Mouse (Mus musculus): Measurements from ENCODE around the gene Klk1b9. TPM values are rescaled to one million over a fixed set of nuclear protein-coding genes. Genes with fewer than 3 reads are reported as not detected.
"Not testable (repeated sequence)": the region's sequence is repeated elsewhere in the genome, so short reads cannot be mapped to it uniquely, and the experiment has no call there.

Klk1b9 gene
- polyA plus RNA-seq (2016; fragmentation: Nextera tagmentation; extraction: Ambion mirVana) = not detected in 2 replicates

- ATAC-seq (ENCODE audit: insufficient number of reproducible peaks, low FRiP score) = not testable (repeated sequence)
- 95% methylated on average over 1 of the region's 1 CpGs for WGBS
Measured at GRCm38 (mm10) chr7:43975761-43976160, at the start of gene Klk1b9. Gene Klk1b9 (plus strand): TSS chr7:43976061.

DNA sequence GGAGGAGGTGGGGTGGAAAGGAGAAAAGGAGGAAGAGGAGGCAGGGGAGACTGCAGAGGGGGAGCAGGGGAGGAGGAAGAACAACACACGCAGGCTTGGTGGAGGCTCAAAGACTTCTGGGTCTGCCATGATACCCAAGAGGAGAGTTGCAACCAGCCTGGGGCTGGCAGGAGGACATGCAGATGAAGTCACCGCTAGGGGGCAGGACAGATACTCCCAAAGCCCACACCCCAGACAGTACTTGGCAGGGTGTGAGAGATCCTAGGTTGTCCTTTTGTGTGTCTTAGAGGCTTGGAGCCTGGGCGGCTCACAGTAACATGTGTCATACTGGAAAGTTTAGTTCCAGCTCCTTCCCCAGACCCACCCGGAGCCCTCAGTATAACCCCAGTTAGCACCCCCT lies 47.3 kb upstream of the Klk1b9 start:
- Histone ChIP-seq H3K36me3 (no peaks in the 10 kb centered on the region), H3K9me3 (replicated peaks) (no peaks in the 10 kb centered on the region), H3K4me3 (no peak overlapping the region), H3K27ac (ENCODE audit: poor library complexity, severe bottlenecking) (no peak overlapping the region), H3K9ac (no peak overlapping the region), H3K4me1 (replicated peaks) (no peaks in the 10 kb centered on the region), H3K27me3 (replicated peaks) (no peaks in the 10 kb centered on the region), H3K4me2 (no peak overlapping the region)
- ATAC-seq (ENCODE audit: insufficient number of reproducible peaks, low FRiP score) = no peak
- WGBS = 40% methylated on average over 4 of the region's 4 CpGs

More at GRCm38 (mm10) chr7:43975761-43976160, at the start of gene Klk1b9:
- H3K27ac ChIP-seq (ENCODE audit: poor library complexity, severe bottlenecking); H3K4me1 ChIP-seq (replicated peaks); H3K4me2 ChIP-seq; H3K27me3 ChIP-seq (replicated peaks); H3K9ac ChIP-seq; H3K36me3 ChIP-seq; H3K9me3 ChIP-seq (replicated peaks); H3K4me3 ChIP-seq: not testable (repeated sequence)

- no peak for ATAC-seq (ENCODE audit: insufficient number of reproducible peaks, low FRiP score)
- no peak overlapping the region for H3K27ac ChIP-seq (ENCODE audit: poor library complexity, severe bottlenecking)
- no peaks in the 10 kb centered on the region for H3K27me3 ChIP-seq (replicated peaks)
- H3K9me3 ChIP-seq (replicated peaks) = no peaks in the 10 kb centered on the region
- H3K4me2 ChIP-seq = no peak overlapping the region
- H3K36me3 ChIP-seq = no peaks in the 10 kb centered on the region
- 55% methylated on average over 4 of the region's 4 CpGs for whole genome bisulfite sequencing
- H3K9ac ChIP-seq = no peak overlapping the region
- no peaks in the 10 kb centered on the region for H3K4me1 ChIP-seq (replicated peaks)
- H3K4me3 ChIP-seq = no peak overlapping the region
Measured at GRCm38 (mm10) chr7:43932337-43932736, 43.5 kb upstream of the Klk1b9 start.

- Histone ChIP-seq H3K9me3 (replicated peaks) (no peaks in the 10 kb centered on the region), H3K36me3 (no peaks in the 10 kb centered on the region), H3K27ac (ENCODE audit: poor library complexity, severe bottlenecking) (no peak within 1 kb of the TSS), H3K4me2 (no peak within 1 kb of the TSS), H3K27me3 (replicated peaks) (no peaks in the 10 kb centered on the region), H3K4me1 (replicated peaks) (no peaks in the 10 kb centered on the region), H3K9ac (no peak within 1 kb of the TSS), H3K4me3 (no peak within 1 kb of the TSS)
- no peak for ATAC-seq (ENCODE audit: insufficient number of reproducible peaks, low FRiP score)
- 73% methylated on average over 3 of the region's 3 CpGs for WGBS
Measured at GRCm38 (mm10) chr7:43933440-43933839, 42.4 kb upstream of the Klk1b9 start, which contains the start of gene Klk15. Gene Klk15 (plus strand): TSS chr7:43933740.

GRCm38 (mm10) chr7:43934747-43935146 lies 41.1 kb upstream of the Klk1b9 start:
- H3K27me3 ChIP-seq (replicated peaks) = no peaks in the 10 kb centered on the region
- H3K4me3 ChIP-seq = no peak overlapping the region
- H3K4me2 ChIP-seq = no peak overlapping the region
- H3K9ac ChIP-seq = no peak overlapping the region
- H3K9me3 ChIP-seq (replicated peaks) = no peaks in the 10 kb centered on the region; the same call in 1 of the 2 replicates
- H3K36me3 ChIP-seq = no peaks in the 10 kb centered on the region
- H3K4me1 ChIP-seq (replicated peaks) = no peaks in the 10 kb centered on the region
- WGBS = 60% methylated on average over 3 of the region's 3 CpGs
- ATAC-seq (ENCODE audit: insufficient number of reproducible peaks, low FRiP score) = no peak
- H3K27ac ChIP-seq (ENCODE audit: poor library complexity, severe bottlenecking) = no peak overlapping the region

DNA sequence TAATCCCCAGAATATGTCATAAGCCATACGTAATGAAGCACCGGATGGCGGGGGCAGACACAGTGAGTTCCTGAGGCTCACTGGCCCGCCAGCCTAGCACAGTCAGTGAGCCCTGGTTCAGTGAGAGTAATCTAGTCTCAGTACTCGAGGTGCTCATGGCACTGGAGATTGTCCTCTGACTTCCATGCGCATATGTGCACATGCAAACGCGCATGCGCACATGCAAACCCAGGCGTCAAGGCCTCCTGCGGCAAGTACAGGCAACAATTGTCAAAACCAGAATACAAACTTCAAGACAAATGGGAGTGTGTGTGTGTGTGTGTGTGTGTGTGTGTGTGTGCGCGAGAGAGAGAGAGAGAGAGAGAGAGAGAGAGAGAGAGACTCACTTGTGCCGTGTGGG lies 39.3 kb upstream of the Klk1b9 start:
- no peak overlapping the region for H3K9ac ChIP-seq
- H3K36me3 ChIP-seq = no peaks in the 10 kb centered on the region
- no peak overlapping the region for H3K27ac ChIP-seq (ENCODE audit: poor library complexity, severe bottlenecking)
- H3K9me3 ChIP-seq (replicated peaks) = no peaks in the 10 kb centered on the region; the same call in 1 of the 2 replicates
- 78% methylated on average over 14 of the region's 14 CpGs for WGBS
- ATAC-seq (ENCODE audit: insufficient number of reproducible peaks, low FRiP score) = no peak
- no peaks in the 10 kb centered on the region for H3K4me1 ChIP-seq (replicated peaks)
- no peak overlapping the region for H3K4me2 ChIP-seq
- H3K4me3 ChIP-seq = no peak overlapping the region
- no peaks in the 10 kb centered on the region for H3K27me3 ChIP-seq (replicated peaks)

DNA sequence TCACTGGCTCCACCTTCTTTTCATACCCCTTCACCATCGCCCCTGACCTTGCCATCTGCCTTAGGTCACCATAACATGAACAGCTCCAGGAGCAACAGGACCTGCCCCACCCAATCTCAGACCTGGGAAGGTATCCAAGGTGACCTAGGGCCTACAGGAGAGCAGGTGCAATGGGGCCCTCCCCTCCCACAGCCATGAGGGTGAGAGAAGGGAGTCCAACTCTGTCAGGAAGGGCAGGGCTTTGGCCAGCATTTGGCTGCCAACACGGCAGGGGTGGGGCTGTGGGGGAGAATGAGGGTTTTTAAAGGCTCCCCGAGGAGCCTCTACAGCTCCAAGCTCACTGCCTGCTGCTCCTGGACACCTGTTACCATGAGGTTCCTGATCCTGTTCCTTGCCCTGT lies 33.6 kb upstream of the Klk1b9 start:
- not testable (repeated sequence) for H3K27ac ChIP-seq (ENCODE audit: poor library complexity, severe bottlenecking); H3K4me2 ChIP-seq; H3K36me3 ChIP-seq; H3K4me3 ChIP-seq; H3K9me3 ChIP-seq (replicated peaks); H3K9ac ChIP-seq; H3K4me1 ChIP-seq (replicated peaks); ATAC-seq (ENCODE audit: insufficient number of reproducible peaks, low FRiP score); H3K27me3 ChIP-seq (replicated peaks)
- 55% methylated on average over 3 of the region's 3 CpGs for WGBS

DNA sequence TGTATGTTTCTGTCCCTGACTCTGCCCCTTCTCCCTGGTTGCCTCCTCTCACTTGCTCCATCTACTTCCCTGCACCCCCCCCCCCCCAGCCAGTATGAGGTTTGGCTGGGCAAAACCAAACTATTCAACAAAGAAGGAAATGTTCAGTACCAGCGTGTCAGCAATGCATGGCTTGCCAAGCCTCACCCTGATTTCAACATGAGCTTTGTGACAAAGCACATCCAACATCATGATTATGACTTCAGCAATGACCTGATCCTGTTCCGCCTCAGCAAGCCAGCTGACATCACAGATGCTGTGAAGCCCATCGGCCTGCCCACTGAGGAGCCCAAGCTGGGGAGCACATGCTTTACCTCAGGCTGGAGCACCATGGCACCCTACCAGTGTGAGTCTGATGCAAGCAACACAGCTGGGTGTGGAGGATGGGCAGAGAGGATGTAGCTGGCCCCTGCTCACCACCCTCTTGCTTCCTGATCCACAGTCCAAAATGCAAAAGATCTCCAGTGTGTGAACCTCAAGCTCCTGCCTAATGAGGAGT lies 31.1 kb upstream of the Klk1b9 start:
- H3K27me3 ChIP-seq (replicated peaks) = no peaks in the 10 kb centered on the region
- no peaks in the 10 kb centered on the region for H3K36me3 ChIP-seq
- no peaks in the 10 kb centered on the region for H3K9me3 ChIP-seq (replicated peaks)
- 73% methylated on average over 3 of the region's 3 CpGs for WGBS
- no peak overlapping the region for H3K9ac ChIP-seq
- H3K4me3 ChIP-seq = no peak overlapping the region
- ATAC-seq (ENCODE audit: insufficient number of reproducible peaks, low FRiP score) = no peak
- H3K27ac ChIP-seq (ENCODE audit: poor library complexity, severe bottlenecking) = no peak overlapping the region
- no peaks in the 10 kb centered on the region for H3K4me1 ChIP-seq (replicated peaks)
- no peak overlapping the region for H3K4me2 ChIP-seq

- no peaks in the 10 kb centered on the region for H3K9me3 ChIP-seq (replicated peaks)
- H3K9ac ChIP-seq = no peak within 1 kb of the TSS
- H3K27me3 ChIP-seq (replicated peaks) = no peaks in the 10 kb centered on the region
- no peak within 1 kb of the TSS for H3K4me2 ChIP-seq
- H3K4me3 ChIP-seq = no peak within 1 kb of the TSS
- H3K27ac ChIP-seq (ENCODE audit: poor library complexity, severe bottlenecking) = no peak within 1 kb of the TSS
- 64% methylated on average over 2 of the region's 2 CpGs for WGBS
- no peaks in the 10 kb centered on the region for H3K4me1 ChIP-seq (replicated peaks)
- H3K36me3 ChIP-seq = no peaks in the 10 kb centered on the region
- no peak for ATAC-seq (ENCODE audit: insufficient number of reproducible peaks, low FRiP score)
Measured at GRCm38 (mm10) chr7:43950364-43950763, 25.5 kb upstream of the Klk1b9 start, which contains the start of gene Klk1b8. Gene Klk1b8 (plus strand): TSS chr7:43950664.

DNA sequence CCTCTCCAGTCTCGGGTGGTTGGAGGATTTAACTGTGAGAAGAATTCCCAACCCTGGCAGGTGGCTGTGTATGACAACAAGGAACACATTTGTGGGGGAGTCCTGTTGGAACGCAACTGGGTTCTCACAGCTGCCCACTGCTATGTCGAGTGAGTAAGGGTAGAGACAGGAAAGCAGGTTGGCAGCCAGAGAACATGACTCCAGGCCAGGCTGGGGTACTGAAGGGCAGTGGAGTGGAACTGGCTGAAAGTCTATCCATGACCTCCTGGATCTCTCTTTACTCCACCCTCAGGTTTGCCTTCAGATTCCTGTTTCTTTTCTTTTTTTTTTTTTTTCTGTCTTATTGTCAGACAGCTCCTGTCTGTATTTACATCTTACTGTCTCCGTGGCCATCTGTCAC lies 23.2 kb upstream of the Klk1b9 start:
- Histone ChIP-seq H3K27ac (ENCODE audit: poor library complexity, severe bottlenecking) (no peak overlapping the region), H3K4me2 (no peak overlapping the region), H3K27me3 (replicated peaks) (no peaks in the 10 kb centered on the region), H3K9me3 (replicated peaks) (no peaks in the 10 kb centered on the region), H3K4me3 (no peak overlapping the region), H3K36me3 (no peaks in the 10 kb centered on the region), H3K9ac (no peak overlapping the region), H3K4me1 (replicated peaks) (no peaks in the 10 kb centered on the region)
- no peak for ATAC-seq (ENCODE audit: insufficient number of reproducible peaks, low FRiP score)
- WGBS = 54% methylated on average over 4 of the region's 4 CpGs

GRCm38 (mm10) chr7:43966451-43966850 lies 9.4 kb upstream of the Klk1b9 start, which contains the start of gene Klk1b1:
Gene Klk1b1 (plus strand): TSS chr7:43966751.
- no peaks in the 10 kb centered on the region for H3K27me3 ChIP-seq (replicated peaks)
- H3K9me3 ChIP-seq (replicated peaks) = no peaks in the 10 kb centered on the region
- H3K9ac ChIP-seq = no peak within 1 kb of the TSS
- no peak within 1 kb of the TSS for H3K4me2 ChIP-seq
- WGBS = 61% methylated on average over 3 of the region's 3 CpGs
- no peaks in the 10 kb centered on the region for H3K4me1 ChIP-seq (replicated peaks)
- no peak within 1 kb of the TSS for H3K4me3 ChIP-seq
- no peaks in the 10 kb centered on the region for H3K36me3 ChIP-seq
- no peak for ATAC-seq (ENCODE audit: insufficient number of reproducible peaks, low FRiP score)
- no peak within 1 kb of the TSS for H3K27ac ChIP-seq (ENCODE audit: poor library complexity, severe bottlenecking)

- 72% methylated on average over 3 of the region's 3 CpGs for WGBS
- ATAC-seq (ENCODE audit: insufficient number of reproducible peaks, low FRiP score) = no peak
Measured at GRCm38 (mm10) chr7:43967058-43967457, 8.8 kb upstream of the Klk1b9 start.

More at GRCm38 (mm10) chr7:43967058-43967457, 8.8 kb upstream of the Klk1b9 start:
- Histone ChIP-seq H3K27me3 (replicated peaks) (no peaks in the 10 kb centered on the region), H3K4me1 (replicated peaks) (no peaks in the 10 kb centered on the region), H3K4me2 (no peak overlapping the region), H3K4me3 (no peak overlapping the region), H3K9me3 (replicated peaks) (no peaks in the 10 kb centered on the region), H3K9ac (no peak overlapping the region), H3K27ac (ENCODE audit: poor library complexity, severe bottlenecking) (no peak overlapping the region), H3K36me3 (no peaks in the 10 kb centered on the region)
